Mouse (Mus musculus): ENCODE measurements around the gene Smarce1. TPM values are rescaled to one million over a fixed set of nuclear protein-coding genes. Genes with fewer than 3 reads are reported as not detected.
A peak's percentile ranks its signal among the peaks of the same experiment; 100 is the strongest.

The Smarce1 gene
- total and polyA plus RNA-seq, 3 experiments, result 243 to 277 TPM; not detected in 1

DNA sequence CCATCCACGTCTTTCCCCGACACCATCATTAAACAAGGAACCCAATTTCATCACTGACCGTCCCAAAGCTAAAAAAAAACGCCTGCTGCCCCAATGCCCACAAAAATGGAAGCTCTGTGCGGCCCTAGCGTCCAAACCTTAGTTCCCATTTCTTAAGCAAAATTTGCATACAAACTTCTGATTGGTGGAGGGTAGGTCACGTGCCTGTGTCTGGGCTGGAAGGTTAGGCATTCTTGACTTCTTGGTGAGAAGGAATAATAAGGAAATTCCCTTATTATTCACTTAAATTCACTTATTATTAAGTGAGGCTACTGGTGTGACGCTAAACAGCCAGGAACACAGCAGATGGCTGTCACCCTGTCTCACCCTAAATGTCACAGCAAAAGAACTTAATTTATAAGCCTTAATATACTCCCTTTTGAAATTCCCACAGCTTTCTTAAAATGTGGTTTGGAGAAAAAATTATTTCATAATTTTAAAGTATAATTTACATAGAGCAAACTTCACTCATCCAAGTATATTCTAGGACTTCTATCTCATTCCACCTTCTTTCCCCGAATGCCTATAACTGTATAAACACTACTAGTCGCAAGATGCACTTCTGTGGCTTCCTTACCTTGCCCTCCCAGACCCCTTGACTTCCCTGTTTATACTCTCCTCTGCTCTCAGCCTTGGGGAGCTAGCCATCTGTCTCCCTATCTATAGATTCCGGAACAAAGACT is 65.6 kb downstream of the Smarce1 start (continued):
- no peak; a peak in 2 of 4 replicates for TF ChIP-seq EP300 (IDR thresholded peaks at IDR 0.05; ENCODE audit: low read depth in 1 of 2, low read length in 2 of 2)
- no peak for TF ChIP-seq CHD1 (IDR thresholded peaks at IDR 0.05; ENCODE audit: low read depth, low read length)
- no peak for TF ChIP-seq GABPA (IDR thresholded peaks at IDR 0.05; ENCODE audit: low read depth, low read length)
- TF ChIP-seq GATA1 (IDR thresholded peaks at IDR 0.05; ENCODE audit: low read depth, low read length), result 0 out of 2 replicates have a peak, but pooled peaks have one; percentile 17
- TF ChIP-seq POLR2A (IDR thresholded peaks at IDR 0.05; ENCODE audit: control insufficient read depth in 1 of 2, insufficient read depth in 1 of 2, low read depth in 1 of 2, low read length in 2 of 2, poor library complexity in 1 of 2), result peak; percentile 83 to 100; a peak in 3 of 4 replicates
- TF ChIP-seq MAZ (IDR thresholded peaks at IDR 0.05; ENCODE audit: low read depth, low read length), result no peak
- TF ChIP-seq TAL1 (IDR thresholded peaks at IDR 0.05; ENCODE audit: low read length), result no peak
- TF ChIP-seq MAFK (IDR thresholded peaks at IDR 0.05; ENCODE audit: borderline replicate concordance, low read depth, low read length), result no peak
- peak; percentile 99 for TF ChIP-seq MAX (IDR thresholded peaks at IDR 0.05; ENCODE audit: low read length)
- 0 out of 2 replicates have a peak, but pooled peaks have one; percentile 27 for TF ChIP-seq ELF1 (IDR thresholded peaks at IDR 0.05; ENCODE audit: low read depth, low read length)
- TF ChIP-seq ZMIZ1 (IDR thresholded peaks at IDR 0.05; ENCODE audit: low read depth, low read length), result peak; percentile 100
- TF ChIP-seq USF2 (IDR thresholded peaks at IDR 0.05; ENCODE audit: borderline replicate concordance in 1 of 2, insufficient read depth in 1 of 2, low read depth in 1 of 2, low read length in 2 of 2), result peak; percentile 97 to 99
- no peak for TF ChIP-seq ZKSCAN1 (IDR thresholded peaks at IDR 0.05; ENCODE audit: low read depth, low read length)
- no peak for TF ChIP-seq MYC (IDR thresholded peaks at IDR 0.05; ENCODE audit: low read depth, low read length)
- TF ChIP-seq MEF2A (IDR thresholded peaks at IDR 0.05; ENCODE audit: extremely low read depth, insufficient replicate concordance, low read depth, low read length, poor library complexity, severe bottlenecking), result no peak; the same call in 1 of the 2 replicates
- TF ChIP-seq CHD2 (IDR thresholded peaks at IDR 0.05; ENCODE audit: low read length), result no peak
- TF ChIP-seq RCOR1 (IDR thresholded peaks at IDR 0.05; ENCODE audit: low read depth, low read length), result peak; percentile 47

DNA sequence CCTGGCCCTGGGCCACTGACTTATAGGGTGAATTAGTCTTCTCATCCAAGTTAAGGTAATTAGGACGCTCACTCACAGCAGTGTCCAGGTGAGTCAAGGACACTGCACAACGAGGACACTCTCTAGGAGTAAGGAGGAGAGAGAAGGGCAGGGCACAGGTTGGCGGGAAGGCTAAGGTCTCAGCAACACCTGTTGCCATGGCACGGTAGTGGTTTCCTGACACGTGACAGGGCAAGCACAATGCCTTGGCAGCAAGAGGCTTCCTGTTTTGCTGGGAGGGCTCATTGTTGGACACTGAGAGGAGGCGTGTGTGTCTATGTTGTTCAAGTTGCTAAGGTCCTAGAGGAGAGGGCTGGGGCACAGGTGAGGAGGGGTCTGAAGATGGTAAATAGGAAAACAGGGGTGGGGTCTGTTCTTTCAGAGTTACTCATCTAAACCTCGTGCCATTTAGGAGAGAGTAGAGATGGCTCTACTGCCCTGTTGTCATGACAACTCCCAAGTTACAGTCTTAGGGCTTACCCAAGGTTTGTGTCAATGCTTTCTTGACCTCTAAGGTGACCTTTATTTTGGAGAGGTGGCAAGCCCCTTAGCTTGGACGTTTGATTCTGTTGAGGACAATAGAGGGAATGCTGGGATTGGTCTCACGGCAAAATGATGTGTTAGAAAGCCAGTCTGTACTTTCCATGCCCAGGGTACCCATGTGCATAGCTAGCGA is 67.7 kb downstream of the Smarce1 start:
- no peaks in the 10 kb centered on the region for H3K79me2 ChIP-seq (ENCODE audit: control insufficient read depth, insufficient read depth, low read length, poor library complexity)
- H3K4me1 ChIP-seq (ENCODE audit: control insufficient read depth in 1 of 2, insufficient read depth in 2 of 2, low read length in 2 of 2), result peaks cover 4 to 33% of the 10 kb centered on the region in 2 experiments
- peak; percentile 61 for DNase-seq (ENCODE audit: low read depth, low spot score)
- peaks cover 0 to 14% of the 10 kb centered on the region in 2 experiments; a peak in 2 of 4 replicates for H3K36me3 ChIP-seq (ENCODE audit: control insufficient read depth in 1 of 2, insufficient read depth in 2 of 2, low read length in 2 of 2)
- no peak overlapping the region for H3K4me3 ChIP-seq (ENCODE audit: control insufficient read depth in 1 of 2, insufficient read depth in 1 of 2, low read depth in 2 of 2, low read length in 2 of 2)
- no peaks in the 10 kb centered on the region for H3K9me3 ChIP-seq (replicated peaks; ENCODE audit: insufficient read depth, low read length)
- no peak overlapping the region for H3K9ac ChIP-seq (ENCODE audit: control insufficient read depth, low read depth, low read length, poor library complexity, severe bottlenecking)
- H3K27me3 ChIP-seq (ENCODE audit: control insufficient read depth in 1 of 2, insufficient read depth in 2 of 2, low read length in 2 of 2), result peaks cover 24 to 26% of the 10 kb centered on the region in 2 experiments
- H3K27ac ChIP-seq (ENCODE audit: control insufficient read depth, low read depth, low read length), result no peak overlapping the region
- no peak for TF ChIP-seq MAZ (IDR thresholded peaks at IDR 0.05; ENCODE audit: low read depth, low read length)
- TF ChIP-seq ETS1 (IDR thresholded peaks at IDR 0.05; ENCODE audit: low read depth, low read length), result no peak
- no peak for TF ChIP-seq POLR2AphosphoS5 (IDR thresholded peaks at IDR 0.05; ENCODE audit: borderline replicate concordance, low read depth, low read length)
- no peak for TF ChIP-seq POLR2AphosphoS2 (IDR thresholded peaks at IDR 0.05; ENCODE audit: low read length)
- no peak for TF ChIP-seq ZKSCAN1 (IDR thresholded peaks at IDR 0.05; ENCODE audit: low read depth, low read length)
- no peak for TF ChIP-seq TAL1 (IDR thresholded peaks at IDR 0.05; ENCODE audit: low read length)
- no peak for TF ChIP-seq EP300 (IDR thresholded peaks at IDR 0.05; ENCODE audit: low read depth in 1 of 2, low read length in 2 of 2)
- TF ChIP-seq SIN3A (IDR thresholded peaks at IDR 0.05; ENCODE audit: low read length), result no peak
- TF ChIP-seq ZNF384 (IDR thresholded peaks at IDR 0.05; ENCODE audit: low read depth, low read length), result no peak
- no peak for TF ChIP-seq CHD1 (IDR thresholded peaks at IDR 0.05; ENCODE audit: low read depth, low read length)
- no peak for TF ChIP-seq RCOR1 (IDR thresholded peaks at IDR 0.05; ENCODE audit: low read depth, low read length)
- TF ChIP-seq USF1 (IDR thresholded peaks at IDR 0.05; ENCODE audit: low read depth, low read length), result peak; percentile 92
- TF ChIP-seq ZC3H11A (IDR thresholded peaks at IDR 0.05; ENCODE audit: low read depth, low read length), result no peak
- no peak for TF ChIP-seq E2F4 (IDR thresholded peaks at IDR 0.05; ENCODE audit: borderline replicate concordance, low read depth, low read length)
- no peak for TF ChIP-seq NELFE (IDR thresholded peaks at IDR 0.05; ENCODE audit: low read depth, low read length)
- 0 out of 2 replicates have a peak, but pooled peaks have one; percentile 19 for TF ChIP-seq MXI1 (IDR thresholded peaks at IDR 0.05; ENCODE audit: low read depth, low read length)
- no peak for TF ChIP-seq TBP (IDR thresholded peaks at IDR 0.05; ENCODE audit: low read depth, low read length)
- TF ChIP-seq SMC3 (IDR thresholded peaks at IDR 0.05; ENCODE audit: low read depth, low read length), result no peak
- TF ChIP-seq JUND (IDR thresholded peaks at IDR 0.05; ENCODE audit: low read depth, low read length), result no peak
- TF ChIP-seq ELF1 (IDR thresholded peaks at IDR 0.05; ENCODE audit: low read depth, low read length), result peak; percentile 49; the same call in 1 of the 2 replicates
- TF ChIP-seq NRF1 (IDR thresholded peaks at IDR 0.05; ENCODE audit: insufficient read depth, low read depth, low read length, poor library complexity, severe bottlenecking), result no peak

Measured in MEL (cell line).